Comparison of ENCODE assay signal across 13 mouse cellular contexts in genomic region chr13:15542053-15542452, GRCm38 (mm10).
DNase-seq lines count a peak whose midpoint lies in the region; ATAC-seq and TF ChIP-seq lines count a peak whose summit lies in the region.
"Had no signal": no experiment of that assay in that cellular context is flagged by ENCODE, and none has a peak within 500 bp of the region (broad histone marks: within the 10 kb centered on the region; RNA-seq: fewer than 3 reads in every experiment).

No protein-coding gene starts in this region.

- no peaks in the 10 kb centered on the region for H3K27me3 ChIP-seq in lung, postnatal 0 days (replicated peaks; ENCODE audit: insufficient read depth, low read length)
- no peaks in the 10 kb centered on the region for H3K27me3 ChIP-seq in hindbrain, embryonic 15.5 days
- H3K27me3 ChIP-seq in neural tube, embryonic 14.5 days (ENCODE audit: control insufficient read depth, insufficient read depth, low read length), result no peaks in the 10 kb centered on the region
- H3K27me3 ChIP-seq: embryonic facial prominence, embryonic 13.5 days; liver, embryonic 13.5 days had no signal

- TF ChIP-seq CTCF in lung, postnatal 0 days (IDR thresholded peaks at IDR 0.05), result no peak

- DNase-seq in lung, postnatal 0 days (ENCODE audit: low spot score), result peak; percentile 10
- no peak for DNase-seq in lung, postnatal 25 days (ENCODE audit: low spot score)
- peak; percentile 80 for DNase-seq in embryo, embryonic 11 days
- DNase-seq in cerebellum, adult 11-12 months, result no peak
- DNase-seq in left cerebral cortex, adult 8-10 months (ENCODE audit: low spot score in 2 of 2), result no peak
- DNase-seq in T-cell, adult 2 months (ENCODE audit: low spot score), result no peak
- DNase-seq: heart, adult 2 months; liver, embryonic 13.5 days; spleen, adult 18-20 months; thymus, postnatal 4 days had no signal

- H3K36me3 ChIP-seq in lung, postnatal 0 days (ENCODE audit: insufficient read depth, low read length), result no peaks in the 10 kb centered on the region
- H3K36me3 ChIP-seq in hindbrain, embryonic 15.5 days, result no peaks in the 10 kb centered on the region
- H3K36me3 ChIP-seq in neural tube, embryonic 14.5 days (ENCODE audit: control insufficient read depth, insufficient read depth, low read length), result no peaks in the 10 kb centered on the region
- H3K36me3 ChIP-seq: embryonic facial prominence, embryonic 13.5 days; liver, embryonic 13.5 days had no signal

- WGBS in lung, postnatal 0 days, result 34% methylated on average over 5 of the region's 5 CpGs
- 5% methylated on average over 5 of the region's 5 CpGs for WGBS in hindbrain, embryonic 15.5 days
- 4% methylated on average over 5 of the region's 5 CpGs for WGBS in neural tube, embryonic 14.5 days

- H3K4me2 ChIP-seq in lung, postnatal 0 days (replicated peaks; ENCODE audit: low read depth, low read length), result no peak overlapping the region; the same call in 1 of the 2 replicates
- H3K4me2 ChIP-seq in hindbrain, embryonic 15.5 days, result no peak overlapping the region
- H3K4me2 ChIP-seq in neural tube, embryonic 14.5 days (ENCODE audit: low read depth, low read length), result no peak overlapping the region
- H3K4me2 ChIP-seq: embryonic facial prominence, embryonic 13.5 days; liver, embryonic 13.5 days had no signal

- ATAC-seq in lung, postnatal 0 days, result peak; percentile 35; the same call in 1 of the 2 replicates
- ATAC-seq in hindbrain, embryonic 15.5 days (ENCODE audit: low FRiP score, low read depth), result peak; percentile 48
- ATAC-seq in neural tube, embryonic 14.5 days (ENCODE audit: low read depth), result peak; percentile 42; the same call in 1 of the 2 replicates

- H3K4me3 ChIP-seq in lung, postnatal 0 days (ENCODE audit: low read depth, low read length), result no peak overlapping the region
- no peak overlapping the region for H3K4me3 ChIP-seq in hindbrain, embryonic 15.5 days
- H3K4me3 ChIP-seq in neural tube, embryonic 14.5 days (ENCODE audit: low read depth, low read length), result no peak overlapping the region
- H3K4me3 ChIP-seq: embryonic facial prominence, embryonic 13.5 days; heart, adult 2 months; liver, embryonic 13.5 days had no signal

- H3K9ac ChIP-seq in lung, postnatal 0 days (replicated peaks; ENCODE audit: low read depth), result no peak overlapping the region
- no peak overlapping the region for H3K9ac ChIP-seq in hindbrain, embryonic 15.5 days
- no peak overlapping the region for H3K9ac ChIP-seq in neural tube, embryonic 14.5 days (replicated peaks; ENCODE audit: low read depth, low read length)
- H3K9ac ChIP-seq: embryonic facial prominence, embryonic 13.5 days; liver, embryonic 13.5 days had no signal

- H3K27ac ChIP-seq in lung, postnatal 0 days (ENCODE audit: low read length), result no peak overlapping the region
- no peak overlapping the region; the same call in 1 of the 2 replicates for H3K27ac ChIP-seq in hindbrain, embryonic 15.5 days (replicated peaks)
- no peak overlapping the region for H3K27ac ChIP-seq in neural tube, embryonic 14.5 days (ENCODE audit: low read depth, low read length)
- H3K27ac ChIP-seq: embryonic facial prominence, embryonic 13.5 days; heart, adult 2 months; liver, embryonic 13.5 days had no signal

- no peaks in the 10 kb centered on the region for H3K9me3 ChIP-seq in lung, postnatal 0 days (ENCODE audit: low read length)
- H3K9me3 ChIP-seq in hindbrain, embryonic 15.5 days, result no peaks in the 10 kb centered on the region
- no peaks in the 10 kb centered on the region for H3K9me3 ChIP-seq in neural tube, embryonic 14.5 days (ENCODE audit: control insufficient read depth, low read length)
- H3K9me3 ChIP-seq: embryonic facial prominence, embryonic 13.5 days; liver, embryonic 13.5 days had no signal

- no peak for TF ChIP-seq EP300 in lung, postnatal 0 days (IDR thresholded peaks at IDR 0.05)

- peaks cover 11% of the 10 kb centered on the region; the same call in 1 of the 2 replicates for H3K4me1 ChIP-seq in lung, postnatal 0 days (ENCODE audit: insufficient read depth, low read depth, low read length)
- H3K4me1 ChIP-seq in hindbrain, embryonic 15.5 days (replicated peaks), result peaks cover 54% of the 10 kb centered on the region
- H3K4me1 ChIP-seq in neural tube, embryonic 14.5 days (ENCODE audit: control insufficient read depth, insufficient read depth, low read length), result peaks cover 6% of the 10 kb centered on the region; the same call in 1 of the 2 replicates
- H3K4me1 ChIP-seq: liver, embryonic 13.5 days had no signal

Comparison
In these comparisons a context has a peak if more than half of its experiments do, and no peak if none do; other contexts are left out.
1. DNase-seq: peak in lung, postnatal 0 days (single experiment) and embryo, embryonic 11 days (single experiment); none in lung, postnatal 25 days (single experiment), cerebellum, adult 11-12 months (single experiment), left cerebral cortex, adult 8-10 months (0 of 2) and T-cell, adult 2 months (single experiment).
2. Peak in every context shown above with its lines, with median percentiles within 50 percentile points of each other: ATAC-seq.